Mouse (Mus musculus): ENCODE data around the gene Mrln.

- TF ChIP-seq CTCF (IDR thresholded peaks at IDR 0.05; ENCODE audit: low read depth) (0 out of 2 replicates have a peak, but pooled peaks have one; percentile 3), EP300 (IDR thresholded peaks at IDR 0.05; ENCODE audit: low read depth) (no peak)
Observed at GRCm38 (mm10) chr10:70189864-70190263, 14.6 kb upstream of the Mrln start.

Data from liver, postnatal 0 days (tissue).